Mouse (Mus musculus) megakaryocyte progenitor cell, adult 5-6 weeks (primary cell): ENCODE results near the gene Ghrh. TPM values are rescaled to one million over a fixed set of nuclear protein-coding genes. Genes with fewer than 3 reads are reported as not detected.
A peak's percentile ranks its signal among the peaks of the same experiment; 100 is the strongest.

Experiments
- ATAC-seq: replicated peaks from 2 replicates; pipeline ENCODE4 v1.8.0; 2016; ENCODE audit warnings: mild to moderate bottlenecking, moderate TSS enrichment, inconsistent platforms; ENCODE audit not compliant: poor library complexity
- total RNA-seq, 2 experiments: library from RNA; stranded (forward) in 1 of 2; stranded (reverse) in 1 of 2; fragments of 157-497, 149-512 nt in 1 of 2; fragments of 200-1000 nt in 1 of 2; gene quantifications; 2 replicates each; pipeline versions ENCODE4 v1.2.3 to v1.2.4; 2015 to 2017

The Ghrh gene
- total RNA-seq, 2 experiments from 2014 or later: not detected

DNA sequence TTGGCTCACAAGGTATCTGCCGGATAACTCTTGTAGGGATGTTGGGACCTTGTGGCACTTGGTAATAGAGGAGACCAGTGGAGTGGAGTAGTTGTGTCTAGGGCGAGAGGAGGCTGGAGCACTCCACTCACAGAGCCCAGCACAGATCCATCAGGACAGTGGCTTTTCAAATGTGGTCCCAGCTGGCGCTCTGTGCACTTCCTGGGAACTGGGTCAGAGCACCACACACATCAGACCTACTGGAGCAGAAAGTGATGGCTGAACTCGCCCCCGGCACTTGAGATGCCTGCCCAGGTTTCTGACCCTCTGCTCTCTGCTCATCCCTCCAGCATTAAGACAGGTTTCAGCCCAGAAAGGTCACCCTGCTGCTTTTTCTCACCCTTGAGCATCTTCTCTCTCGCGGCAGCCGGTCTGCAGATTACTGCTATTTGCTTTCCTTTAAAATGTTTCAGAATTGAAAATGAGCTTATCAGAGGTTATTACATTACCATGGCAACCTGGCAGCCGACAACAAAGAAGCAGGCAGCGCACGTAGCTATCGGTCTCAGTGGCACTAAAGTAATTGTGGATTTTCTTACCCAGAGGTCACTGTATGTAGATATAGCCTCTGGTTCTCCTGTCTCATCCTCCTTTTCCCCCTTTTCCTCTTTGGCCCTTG is 1.9 kb upstream of the Ghrh start:
- ATAC-seq: no peak

DNA sequence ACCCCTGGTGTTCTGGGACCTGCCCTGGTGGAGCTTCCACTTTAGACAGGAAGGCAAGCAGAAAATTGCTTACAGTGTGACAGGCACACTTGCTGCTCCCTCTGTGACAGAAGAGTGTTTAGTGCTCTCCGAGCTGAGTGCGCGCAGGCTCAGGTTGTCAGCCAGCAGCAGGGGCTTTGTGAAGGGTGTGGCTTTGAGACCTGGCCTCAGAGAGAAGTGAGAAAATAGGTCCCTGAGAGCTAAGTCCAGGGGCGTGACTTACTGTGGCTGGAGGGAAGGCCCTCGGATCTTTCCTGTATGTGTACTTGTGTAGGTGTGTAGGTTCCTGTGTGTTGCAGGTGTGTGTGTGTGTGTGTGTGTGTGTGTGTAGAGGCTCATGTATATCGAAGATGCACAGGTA is 4.0 kb downstream of the Ghrh start:
- no peak for ATAC-seq

DNA sequence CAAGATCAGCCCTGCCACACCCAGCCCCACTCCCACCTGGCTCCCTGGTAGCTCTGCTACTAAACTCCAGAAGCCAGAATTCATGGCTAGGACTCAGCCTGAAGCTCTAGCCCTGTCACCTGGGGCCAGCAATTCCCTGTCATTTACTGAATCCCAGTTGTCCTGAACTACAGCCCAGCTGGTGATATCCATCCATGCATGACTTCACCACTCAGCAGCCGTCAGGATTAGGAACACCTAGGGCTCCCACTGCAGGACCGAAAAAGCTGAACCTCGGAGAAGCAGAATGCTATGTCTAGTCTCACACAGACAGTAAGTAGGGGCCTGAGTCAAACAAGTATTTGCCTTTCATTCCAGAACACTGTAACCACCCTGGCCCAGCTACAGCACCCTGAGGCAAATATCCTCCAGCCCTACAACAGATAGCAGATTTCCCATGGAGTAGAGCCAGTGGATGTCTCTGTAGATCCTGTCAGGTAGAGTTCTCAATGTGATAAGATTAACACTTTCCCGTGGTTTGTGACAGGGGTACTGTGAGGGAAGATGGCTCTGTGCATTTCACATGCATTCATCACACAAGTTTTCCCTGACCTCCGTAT is 4.9 kb downstream of the Ghrh start:
- ATAC-seq: no peak

DNA sequence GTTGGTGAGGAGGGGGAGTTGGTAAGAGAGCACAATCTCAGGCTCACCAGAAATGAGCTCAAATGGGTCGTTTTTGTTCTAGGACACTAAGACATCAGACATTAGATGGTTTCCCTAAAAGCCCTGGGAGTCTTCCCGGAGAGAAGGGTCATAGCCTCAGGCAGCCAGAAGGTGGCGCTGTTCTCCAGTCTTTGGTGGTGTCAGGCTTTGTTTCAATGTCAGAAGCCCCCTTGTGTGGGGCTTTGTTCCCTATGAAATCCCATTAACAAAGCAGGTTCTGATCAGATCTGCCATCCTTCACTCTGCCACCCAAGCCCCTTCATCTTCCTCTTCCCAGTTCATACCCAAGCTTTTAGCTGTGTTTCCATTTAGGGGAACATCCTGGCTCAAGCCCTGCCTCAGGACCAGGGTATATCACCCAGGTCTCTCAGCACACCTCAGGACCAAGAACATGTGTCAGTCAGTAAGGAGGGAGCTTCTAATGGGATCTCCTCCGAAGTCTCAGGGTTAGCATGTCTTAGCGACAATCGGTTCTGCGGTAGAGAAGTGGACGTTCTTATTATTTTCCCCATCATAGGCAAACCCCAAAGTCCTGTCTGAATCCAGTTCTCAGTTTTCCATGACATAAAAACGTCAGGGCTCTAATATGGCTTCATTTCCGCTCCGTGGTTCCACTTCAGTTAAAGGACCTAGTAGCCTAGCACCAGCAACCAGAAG is 5.6 kb downstream of the Ghrh start:
- peak; percentile 62 for ATAC-seq

DNA sequence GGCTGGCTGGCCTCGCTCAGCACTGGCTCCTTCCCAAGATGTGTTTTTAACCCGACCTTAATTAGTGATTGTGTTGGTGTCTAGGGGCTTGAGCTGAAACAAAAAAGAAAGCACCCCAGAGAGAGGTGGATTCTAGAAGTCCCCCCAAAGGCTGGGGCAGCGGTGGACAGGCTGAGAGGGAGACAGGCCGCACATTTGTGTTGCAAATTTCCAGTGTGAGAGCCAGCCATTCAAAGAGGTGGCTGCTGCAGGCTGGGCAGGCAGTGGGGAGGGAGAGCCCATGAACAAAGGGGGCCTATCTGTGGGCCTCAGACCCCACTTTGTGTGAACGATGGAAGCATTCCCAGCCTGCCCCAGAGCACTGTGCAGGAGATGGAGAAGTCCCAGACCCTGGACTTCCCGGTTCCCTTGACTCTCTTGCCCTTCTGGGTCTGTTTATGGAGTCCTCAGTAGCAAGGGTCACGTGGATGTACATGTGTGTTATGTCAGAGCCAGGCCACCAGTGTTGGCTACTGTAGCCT is 7.0 kb downstream of the Ghrh start:
- no peak for ATAC-seq

DNA sequence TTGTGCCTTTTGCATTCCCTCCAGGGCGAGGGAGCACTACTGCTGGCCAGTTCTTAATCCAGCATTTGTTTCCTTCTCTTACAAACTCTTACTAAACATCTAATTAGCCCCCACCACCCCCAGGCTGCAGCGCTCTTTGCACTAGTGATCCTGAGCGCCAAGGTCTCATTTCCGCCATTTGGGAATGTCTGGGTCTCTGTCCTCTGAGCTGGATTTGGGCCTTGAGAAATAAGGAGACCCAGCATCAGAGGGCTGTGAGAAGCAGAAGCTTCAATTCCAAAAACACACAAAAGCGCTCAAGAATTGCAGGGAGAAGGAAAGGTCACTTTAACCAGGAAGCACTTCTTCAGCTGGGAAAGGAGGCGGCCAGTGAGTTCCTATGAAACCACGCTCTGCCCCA is 7.8 kb downstream of the Ghrh start:
- ATAC-seq: no peak

DNA sequence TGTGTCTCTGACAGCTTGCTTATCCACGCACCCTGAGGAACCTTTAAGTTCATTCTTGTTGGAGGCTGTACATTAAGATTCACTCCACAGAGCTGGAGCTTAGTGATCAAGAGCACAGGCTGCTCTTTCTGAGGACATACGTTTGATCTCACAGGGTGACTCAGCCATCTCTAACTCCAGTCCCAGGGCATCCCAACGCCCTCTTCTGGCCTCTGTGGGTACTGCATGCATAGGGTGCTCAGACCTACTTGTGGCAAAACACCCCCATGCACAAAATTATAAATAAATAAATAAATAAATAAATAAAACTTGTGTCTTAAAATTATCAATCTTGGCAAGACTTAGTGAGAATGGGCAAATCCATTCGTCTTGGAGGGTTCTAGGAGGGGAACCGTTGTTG is 8.6 kb downstream of the Ghrh start:
- peak; percentile 95 for ATAC-seq

DNA sequence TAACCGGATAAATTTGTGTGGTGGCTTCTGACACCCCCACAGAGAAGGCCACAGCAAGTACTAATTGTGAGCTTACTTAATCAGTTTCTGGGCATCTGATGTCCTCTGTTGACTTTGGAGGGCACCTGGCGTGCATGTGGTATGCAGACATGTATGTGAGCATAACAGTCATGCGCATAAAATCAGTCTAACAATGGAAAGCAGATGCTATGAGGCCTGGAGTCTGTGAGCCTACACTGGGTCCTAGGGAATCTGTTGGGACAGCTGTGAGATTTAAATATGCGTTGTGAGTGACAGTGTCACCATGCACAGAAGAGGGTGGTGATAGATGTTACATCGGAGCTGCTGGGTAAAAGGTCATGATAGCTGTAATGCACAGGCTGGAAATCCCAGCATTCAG is 15.2 kb downstream of the Ghrh start:
- no peak for ATAC-seq

DNA sequence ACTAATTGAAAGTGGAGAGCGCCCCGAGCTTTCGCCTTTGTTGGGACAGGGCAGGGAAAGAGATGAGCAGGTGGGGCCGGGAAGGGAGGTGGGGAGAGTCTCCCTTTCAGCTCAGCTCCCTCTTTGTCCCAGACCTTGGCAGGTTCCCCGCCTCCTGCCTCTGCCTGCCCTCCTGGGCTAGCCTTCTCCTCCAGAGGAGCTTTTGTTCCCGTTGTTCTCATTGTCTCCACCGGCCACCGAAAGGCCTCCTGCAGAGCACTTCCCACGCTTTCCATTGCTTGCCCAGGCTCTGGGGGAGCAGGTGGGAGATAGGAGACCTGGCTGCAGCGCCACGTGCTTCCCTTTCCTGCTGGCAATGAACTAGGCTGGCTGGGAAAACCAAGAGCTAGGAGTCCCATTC is 18.7 kb downstream of the Ghrh start:
- ATAC-seq: no peak

DNA sequence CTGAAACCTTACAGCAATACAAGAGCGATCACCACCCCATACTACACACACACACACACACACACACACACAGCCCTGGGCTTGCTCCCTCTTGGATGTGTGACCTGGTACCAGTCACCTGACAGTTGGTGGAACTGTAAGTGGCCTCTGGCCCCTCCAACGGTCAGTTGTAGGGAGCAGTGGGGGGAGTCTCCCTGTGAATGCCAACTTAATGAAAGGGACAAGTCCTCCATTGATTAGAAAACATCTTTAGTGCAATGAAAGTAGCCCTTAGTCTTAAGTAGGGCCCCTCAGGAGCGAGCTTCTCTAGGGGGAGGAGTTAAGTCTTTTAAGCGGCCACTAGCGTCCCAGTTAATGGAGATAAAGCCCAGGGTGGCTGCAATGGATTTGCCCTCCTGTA is 19.2 kb downstream of the Ghrh start:
- ATAC-seq: no peak

DNA sequence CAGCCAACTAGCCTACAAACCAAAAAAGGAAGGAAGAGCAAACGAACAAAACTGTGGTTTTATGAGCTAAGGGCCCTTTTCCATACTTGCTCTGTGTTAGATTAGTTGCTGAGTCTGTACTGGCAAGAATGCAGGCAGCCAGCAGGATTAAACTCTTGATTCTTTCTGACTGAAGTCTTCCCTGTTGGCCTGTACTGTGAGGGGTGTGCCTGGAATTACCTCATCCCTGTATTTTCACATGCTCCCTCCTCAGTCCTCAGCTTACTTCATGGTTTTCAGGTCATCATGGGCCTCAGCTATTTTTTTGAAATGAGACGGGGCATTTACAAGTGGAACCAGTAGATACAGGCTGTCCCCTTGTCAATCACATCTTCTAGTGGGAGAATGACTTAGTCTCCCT is 22.1 kb downstream of the Ghrh start:
- no peak for ATAC-seq

DNA sequence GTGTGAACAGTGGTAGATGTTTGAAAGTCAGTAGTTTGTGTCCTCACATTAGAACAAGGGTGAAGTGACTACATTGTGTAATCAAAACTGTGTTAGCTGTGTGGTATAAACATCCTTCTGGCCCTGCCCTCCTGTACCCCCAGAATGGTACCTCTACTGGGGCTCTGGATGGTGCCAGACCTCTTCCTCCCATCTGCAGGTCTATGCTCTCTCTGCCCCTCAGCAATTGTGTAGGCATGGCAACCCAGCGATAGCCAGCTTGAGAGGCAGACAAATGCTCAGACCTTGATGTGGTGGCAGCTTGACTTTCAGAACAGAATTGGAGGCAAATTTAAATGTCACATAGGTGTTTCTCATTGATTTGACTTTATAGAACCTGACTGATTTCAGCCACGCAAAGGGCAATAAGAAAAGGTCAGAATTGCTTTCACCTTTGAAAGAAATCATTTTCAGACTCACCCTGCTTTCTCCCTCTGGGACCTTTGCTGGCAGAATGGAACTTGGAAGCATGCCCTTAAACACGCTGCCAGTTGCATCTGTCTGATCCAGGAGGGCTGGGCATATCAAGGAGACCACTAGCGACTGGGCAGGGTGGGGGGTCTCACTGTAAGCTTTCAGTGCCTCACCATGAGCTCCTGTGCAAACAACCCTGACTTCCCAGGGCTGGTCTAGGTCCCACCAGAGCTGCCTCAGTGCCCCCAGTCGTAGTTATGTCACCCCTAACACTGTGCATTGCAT is 25.1 kb downstream of the Ghrh start:
- ATAC-seq: no peak

DNA sequence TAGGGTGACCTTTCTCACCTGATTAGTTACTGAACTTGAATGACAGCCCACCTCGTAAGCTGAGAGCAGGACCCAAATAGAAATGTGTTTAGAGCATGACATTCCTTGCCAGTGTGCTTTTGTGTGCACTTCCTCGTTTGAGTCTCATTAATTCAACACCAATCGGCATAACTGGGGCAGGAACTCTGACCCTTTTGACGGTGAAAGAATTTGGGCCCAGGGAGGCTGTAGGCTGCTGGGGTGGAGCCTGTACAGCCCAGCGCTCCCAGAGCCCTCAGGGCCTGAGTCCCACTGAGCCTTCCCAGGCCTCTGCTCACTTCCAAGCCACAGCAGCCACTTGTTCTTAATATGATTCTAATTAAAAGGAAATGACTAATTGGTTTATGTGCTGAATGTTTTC is 26.4 kb downstream of the Ghrh start:
- no peak for ATAC-seq

DNA sequence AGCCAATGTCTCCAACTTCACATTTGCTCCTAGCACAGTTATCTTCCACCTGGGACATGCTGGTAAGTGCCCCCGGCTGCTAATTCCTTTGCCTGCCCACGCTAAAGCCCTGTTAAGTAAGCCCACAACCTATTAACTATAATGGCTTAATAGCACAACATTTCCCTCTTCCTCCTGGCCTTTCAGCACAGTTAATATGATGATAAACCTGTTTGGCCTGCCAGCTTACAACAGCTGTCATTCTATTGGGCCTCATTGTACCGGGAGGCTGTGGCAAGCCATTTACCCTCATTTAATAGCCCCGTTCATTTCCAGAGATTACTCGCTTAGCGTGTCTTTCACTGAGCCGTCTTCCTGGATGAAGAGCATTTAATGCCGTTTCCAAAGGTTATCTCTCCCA is 27.2 kb downstream of the Ghrh start:
- ATAC-seq: no peak

DNA sequence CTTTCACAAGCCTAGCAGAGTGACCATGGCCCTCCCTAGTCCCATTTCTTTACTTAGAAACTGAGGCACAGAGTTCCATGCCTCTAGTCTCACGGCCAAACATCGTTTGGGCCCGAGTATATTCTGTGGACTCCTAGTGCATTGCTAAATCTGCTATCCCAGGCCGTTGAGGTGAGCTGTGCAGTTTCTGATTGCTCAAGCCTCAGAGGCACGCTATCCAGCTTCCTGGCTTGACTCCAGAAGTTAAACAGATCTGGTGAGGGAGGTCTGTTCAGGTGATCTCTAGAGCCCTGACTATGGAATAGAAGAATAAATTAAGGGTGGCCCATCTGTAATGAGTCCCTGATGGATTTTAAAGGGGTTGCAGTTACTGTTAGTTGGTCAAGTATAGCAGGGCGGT is 30.1 kb downstream of the Ghrh start:
- ATAC-seq: no peak

DNA sequence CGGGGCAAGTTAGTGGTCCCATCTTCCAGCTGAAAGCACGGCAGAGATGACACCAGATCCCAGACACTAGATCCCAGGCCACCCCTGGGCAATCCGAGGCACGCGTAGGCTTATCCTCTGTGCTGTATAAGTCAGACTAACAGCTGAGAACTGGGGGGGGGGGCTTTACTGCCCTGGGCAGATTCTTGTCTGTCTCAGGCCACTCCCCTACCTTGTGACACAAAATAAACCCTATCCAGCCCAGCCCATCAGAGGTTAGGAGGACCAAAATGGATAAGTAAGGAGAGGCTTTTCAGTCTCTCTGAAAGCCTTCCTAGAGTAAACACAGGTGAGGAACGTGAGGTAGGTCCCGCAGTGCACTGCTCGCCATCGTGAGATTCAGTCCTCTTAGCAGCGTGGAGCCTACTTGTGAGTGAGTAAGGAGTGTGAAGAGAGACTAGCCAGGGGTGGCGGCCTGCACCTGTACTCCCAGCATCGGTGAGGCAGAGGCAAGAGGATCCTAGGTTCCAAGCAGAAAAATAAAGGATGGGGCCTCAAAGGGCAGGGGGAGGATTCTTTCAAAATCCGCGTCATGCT is 30.9 kb downstream of the Ghrh start:
- ATAC-seq: no peak

DNA sequence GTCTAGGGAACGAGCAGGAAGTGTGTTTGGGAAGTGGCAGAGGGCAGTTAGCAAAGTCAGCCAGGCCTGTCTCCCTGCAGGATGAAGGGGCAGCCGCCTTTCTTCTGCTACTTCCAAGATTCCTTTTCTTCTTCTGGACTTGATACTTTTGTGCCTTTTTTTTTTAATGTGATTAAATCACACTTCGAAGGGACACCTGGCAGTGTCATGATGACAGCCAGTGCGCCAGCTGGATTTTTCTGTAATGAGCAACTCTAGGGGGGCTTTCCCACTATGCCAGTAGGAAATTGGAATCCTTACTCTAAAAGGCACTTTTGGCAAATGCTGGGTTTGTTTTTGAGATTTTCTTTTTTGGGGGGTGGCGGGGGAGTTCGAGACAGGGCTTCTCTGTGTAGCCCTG is 31.8 kb downstream of the Ghrh start:
- no peak for ATAC-seq

DNA sequence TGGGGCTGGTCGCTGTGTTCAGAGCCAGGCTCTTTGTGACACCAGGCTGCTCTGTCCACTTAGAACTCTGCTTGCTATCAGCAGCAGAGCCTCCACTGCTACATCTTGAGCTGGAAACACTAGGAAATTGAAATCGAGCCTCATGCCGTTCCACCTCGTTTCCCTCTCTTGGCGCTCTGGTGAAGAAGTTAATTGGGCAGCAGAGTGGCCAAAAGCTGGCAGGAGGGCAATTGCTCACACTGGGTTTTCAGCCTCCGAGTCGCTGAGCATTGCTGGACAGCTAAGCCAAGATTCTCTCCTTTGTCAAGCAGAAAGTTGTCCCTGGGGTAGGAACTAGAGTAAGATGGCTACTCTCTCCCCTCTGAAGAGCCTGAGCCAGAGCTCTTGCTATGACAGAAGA is 33.0 kb downstream of the Ghrh start:
- ATAC-seq: no peak

DNA sequence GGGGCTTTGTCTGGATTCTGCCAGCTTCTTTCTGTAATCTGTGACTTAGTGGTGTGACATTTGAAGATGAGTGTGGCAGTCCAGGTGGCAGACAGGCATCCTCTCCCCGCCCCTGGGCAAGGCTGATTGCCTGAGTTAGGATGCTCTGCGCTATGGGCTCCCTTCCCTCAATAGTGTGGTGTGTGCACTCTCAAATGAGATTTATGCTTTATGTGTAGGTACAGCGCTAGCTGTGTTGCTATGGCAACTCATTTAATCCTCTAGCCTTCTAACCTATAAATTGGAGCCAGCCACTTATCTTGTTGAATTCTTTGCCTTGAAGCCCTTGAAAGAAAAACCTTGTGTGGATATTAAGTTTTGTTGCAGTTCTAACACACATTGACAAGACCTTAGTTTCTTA is 33.6 kb downstream of the Ghrh start:
- ATAC-seq: no peak

DNA sequence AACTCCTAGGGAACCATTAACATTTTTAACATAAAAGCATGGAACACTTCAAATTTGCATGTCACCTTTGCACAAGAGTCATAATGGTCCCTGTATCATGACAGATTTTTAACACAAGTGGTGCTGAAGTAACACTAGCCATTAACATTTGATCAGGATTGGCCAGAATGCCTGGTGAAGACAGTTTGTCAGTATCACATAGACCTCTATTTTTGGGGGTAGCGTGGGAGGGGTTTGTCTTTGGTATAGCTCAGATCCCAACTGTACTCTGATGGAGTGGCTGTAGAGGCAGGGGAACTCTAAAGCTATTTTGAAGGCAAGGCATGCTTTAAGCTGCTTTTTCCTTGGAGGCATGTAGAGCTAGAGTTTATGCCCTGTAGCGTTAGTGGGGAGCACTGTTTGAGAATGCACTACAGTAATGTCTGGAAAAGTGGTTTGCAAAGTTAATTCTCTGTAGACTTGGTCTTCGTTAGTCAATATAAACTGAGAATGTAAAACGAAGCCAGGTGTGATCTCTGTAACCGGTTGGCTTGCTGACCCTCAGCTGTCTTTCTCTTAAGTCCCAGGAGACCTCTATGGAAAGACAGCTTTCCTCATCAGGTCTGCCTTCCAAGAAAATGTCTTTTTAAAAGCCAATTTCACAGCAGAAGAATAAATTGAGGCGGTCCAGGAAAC is 36.2 kb downstream of the Ghrh start:
- no peak for ATAC-seq

DNA sequence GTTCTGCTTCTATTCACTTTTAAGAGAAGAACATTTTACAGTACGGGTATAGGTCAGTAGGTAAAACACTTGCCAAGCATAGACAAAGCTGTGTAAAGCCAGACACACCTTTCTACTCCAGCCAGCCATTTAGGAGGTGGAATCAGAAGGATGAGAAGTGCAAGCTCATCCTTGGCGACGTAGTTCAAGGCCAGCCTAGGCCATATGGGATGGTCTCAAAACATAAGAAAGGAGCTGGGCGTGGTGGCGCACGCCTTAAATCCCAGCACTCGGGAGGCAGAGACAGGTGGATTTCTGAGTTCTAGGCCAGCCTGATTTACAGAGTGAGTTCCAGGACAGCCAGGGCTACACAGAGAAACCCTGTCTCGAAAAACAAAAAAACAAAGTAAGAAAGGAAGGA is 37.7 kb downstream of the Ghrh start:
- no peak for ATAC-seq
